Mouse (Mus musculus): ENCODE data around the gene Mars2. TPM values are rescaled to one million over a fixed set of nuclear protein-coding genes. Genes with fewer than 3 reads are reported as not detected.

Mars2 gene
- 1.3 and 1.4 TPM in 2 replicates for polyA plus RNA-seq (2015; fragmentation: Nextera tagmentation; extraction: Ambion mirVana)

- peaks cover 16% of the 10 kb centered on the region for H3K4me1 ChIP-seq (ENCODE audit: insufficient read depth, low read depth, low read length)
- peak within 1 kb of the TSS; percentile 78 for H3K27ac ChIP-seq (ENCODE audit: low read length)
Observed at GRCm38 (mm10) chr1:55236890-55237642, at the start of gene Mars2. Mars2 (plus strand) TSS chr1:55237177.

GRCm38 (mm10) chr1:55192015-55192414 lies 45.0 kb upstream of the Mars2 start:
- peak overlapping the region; percentile 42; the same call in 1 of the 2 replicates for H3K4me2 ChIP-seq (replicated peaks; ENCODE audit: low read depth, low read length)
- peak overlapping the region; percentile 11; the same call in 1 of the 2 replicates for H3K27ac ChIP-seq (ENCODE audit: low read length)
- H3K9ac ChIP-seq (replicated peaks; ENCODE audit: low read depth): 0 out of 2 replicates have a peak overlapping the region, but pooled peaks have one; percentile 23
- no peaks in the 10 kb centered on the region for H3K9me3 ChIP-seq (ENCODE audit: low read length)
- H3K36me3 ChIP-seq (ENCODE audit: insufficient read depth, low read length): no peaks in the 10 kb centered on the region
- DNase-seq (ENCODE audit: low spot score) (peak; percentile 71), ATAC-seq (peak; percentile 74)
- TF ChIP-seq CTCF (IDR thresholded peaks at IDR 0.05) (no peak), EP300 (IDR thresholded peaks at IDR 0.05) (0 out of 2 replicates have a peak, but pooled peaks have one; percentile 12)
- H3K27me3 ChIP-seq (replicated peaks; ENCODE audit: insufficient read depth, low read length): no peaks in the 10 kb centered on the region
- H3K4me3 ChIP-seq (ENCODE audit: low read depth, low read length): 0 out of 2 replicates have a peak overlapping the region, but pooled peaks have one; percentile 0
- WGBS: 11% methylated on average over 8 of the region's 8 CpGs
- peaks cover 3% of the 10 kb centered on the region; the same call in 1 of the 2 replicates for H3K4me1 ChIP-seq (ENCODE audit: insufficient read depth, low read depth, low read length)

More at GRCm38 (mm10) chr1:55236890-55237642, at the start of gene Mars2:
- DNase-seq (ENCODE audit: low spot score): peak; percentile 98
- no peaks in the 10 kb centered on the region for H3K36me3 ChIP-seq (ENCODE audit: insufficient read depth, low read length)
- H3K27me3 ChIP-seq (replicated peaks; ENCODE audit: insufficient read depth, low read length): no peaks in the 10 kb centered on the region
- no peaks in the 10 kb centered on the region for H3K9me3 ChIP-seq (ENCODE audit: low read length)
- WGBS: 1% methylated on average over 72 of the region's 82 CpGs
- peak within 1 kb of the TSS; percentile 60 for H3K9ac ChIP-seq (replicated peaks; ENCODE audit: low read depth)
- peak; percentile 99 for ATAC-seq
- H3K4me2 ChIP-seq (replicated peaks; ENCODE audit: low read depth, low read length): peak within 1 kb of the TSS; percentile 94
- peak within 1 kb of the TSS; percentile 70 for H3K4me3 ChIP-seq (ENCODE audit: low read depth, low read length)
- TF ChIP-seq EP300 (IDR thresholded peaks at IDR 0.05) (no peak), CTCF (IDR thresholded peaks at IDR 0.05) (peak; percentile 58)

GRCm38 (mm10) chr1:55192824-55193223 lies 44.2 kb upstream of the Mars2 start:
- no peak for ATAC-seq
- Histone ChIP-seq H3K27ac (ENCODE audit: low read length) (peak overlapping the region; percentile 11), H3K9ac (replicated peaks; ENCODE audit: low read depth) (no peak overlapping the region), H3K4me3 (ENCODE audit: low read depth, low read length) (no peak overlapping the region), H3K27me3 (replicated peaks; ENCODE audit: insufficient read depth, low read length) (no peaks in the 10 kb centered on the region), H3K9me3 (ENCODE audit: low read length) (no peaks in the 10 kb centered on the region), H3K4me1 (ENCODE audit: insufficient read depth, low read depth, low read length) (peaks cover 3% of the 10 kb centered on the region; the same call in 1 of the 2 replicates), H3K36me3 (ENCODE audit: insufficient read depth, low read length) (no peaks in the 10 kb centered on the region), H3K4me2 (replicated peaks; ENCODE audit: low read depth, low read length) (no peak overlapping the region)
- TF ChIP-seq EP300 (IDR thresholded peaks at IDR 0.05): no peak
- peak; percentile 72 for TF ChIP-seq CTCF (IDR thresholded peaks at IDR 0.05)
- DNase-seq (ENCODE audit: low spot score): peak; percentile 39
- WGBS: 39% methylated on average over 3 of the region's 3 CpGs

DNA sequence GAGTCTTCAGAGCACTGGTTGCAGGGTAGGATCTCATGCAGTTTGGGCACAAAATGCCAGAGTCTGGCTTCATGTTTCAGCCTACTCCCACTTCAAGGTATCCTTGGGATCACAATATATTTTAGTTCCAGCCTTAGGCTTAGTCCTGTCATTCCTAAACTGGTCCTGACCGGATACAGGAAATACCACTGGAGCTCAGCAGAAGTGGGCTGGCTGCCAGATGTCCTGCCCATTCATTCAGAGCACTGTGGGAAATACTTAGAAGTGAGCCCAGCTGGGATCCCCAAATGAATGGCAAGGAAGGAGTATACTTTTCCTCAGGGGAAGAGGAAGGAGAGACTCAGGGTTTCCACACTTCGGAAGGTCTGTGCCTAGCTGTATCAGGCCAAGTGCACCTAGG lies 43.7 kb upstream of the Mars2 start:
- Histone ChIP-seq H3K27ac (ENCODE audit: low read length) (peak overlapping the region; percentile 11; the same call in 1 of the 2 replicates), H3K36me3 (ENCODE audit: insufficient read depth, low read length) (no peaks in the 10 kb centered on the region), H3K9ac (replicated peaks; ENCODE audit: low read depth) (no peak overlapping the region), H3K9me3 (ENCODE audit: low read length) (no peaks in the 10 kb centered on the region), H3K27me3 (replicated peaks; ENCODE audit: insufficient read depth, low read length) (no peaks in the 10 kb centered on the region), H3K4me3 (ENCODE audit: low read depth, low read length) (no peak overlapping the region), H3K4me2 (replicated peaks; ENCODE audit: low read depth, low read length) (no peak overlapping the region), H3K4me1 (ENCODE audit: insufficient read depth, low read depth, low read length) (peaks cover 3% of the 10 kb centered on the region; the same call in 1 of the 2 replicates)
- TF ChIP-seq CTCF (IDR thresholded peaks at IDR 0.05): no peak
- no peak for TF ChIP-seq EP300 (IDR thresholded peaks at IDR 0.05)
- 15% methylated on average over 2 of the region's 2 CpGs for WGBS
- ATAC-seq: peak; percentile 87
- DNase-seq (ENCODE audit: low spot score): peak; percentile 79

- no peaks in the 10 kb centered on the region for H3K9me3 ChIP-seq (ENCODE audit: low read length)
- no peak overlapping the region for H3K4me2 ChIP-seq (replicated peaks; ENCODE audit: low read depth, low read length)
- peaks cover 3% of the 10 kb centered on the region; the same call in 1 of the 2 replicates for H3K4me1 ChIP-seq (ENCODE audit: insufficient read depth, low read depth, low read length)
- DNase-seq (ENCODE audit: low spot score): no peak
- no peak for TF ChIP-seq CTCF (IDR thresholded peaks at IDR 0.05)
- TF ChIP-seq EP300 (IDR thresholded peaks at IDR 0.05): no peak
- no peaks in the 10 kb centered on the region for H3K36me3 ChIP-seq (ENCODE audit: insufficient read depth, low read length)
- no peaks in the 10 kb centered on the region for H3K27me3 ChIP-seq (replicated peaks; ENCODE audit: insufficient read depth, low read length)
- H3K4me3 ChIP-seq (ENCODE audit: low read depth, low read length): no peak overlapping the region
- no peak overlapping the region for H3K27ac ChIP-seq (ENCODE audit: low read length)
- H3K9ac ChIP-seq (replicated peaks; ENCODE audit: low read depth): no peak overlapping the region
- 75% methylated on average over 18 of the region's 19 CpGs for WGBS
- ATAC-seq: no peak
Observed at GRCm38 (mm10) chr1:55194064-55194915, 42.7 kb upstream of the Mars2 start.

DNA sequence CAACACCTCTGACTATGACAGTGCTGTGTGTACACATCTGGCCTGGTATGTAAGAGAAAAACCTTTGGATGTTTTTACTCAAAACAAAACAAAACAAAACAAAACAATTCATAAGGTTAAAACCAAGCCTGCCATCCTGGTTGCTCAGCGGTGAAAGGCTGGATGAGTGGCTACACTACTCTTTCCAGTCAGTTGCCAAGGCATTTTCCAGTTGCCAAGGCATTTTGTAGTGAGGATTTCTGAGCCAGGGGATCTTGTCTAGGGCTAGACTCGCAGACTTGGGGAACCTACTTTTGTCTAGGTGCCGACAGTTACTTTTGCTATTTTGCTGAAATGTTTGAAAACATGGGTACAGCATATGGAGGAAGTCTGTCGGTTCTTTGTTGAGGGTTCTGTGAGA lies 42.0 kb upstream of the Mars2 start:
- Histone ChIP-seq H3K27ac (ENCODE audit: low read length) (no peak overlapping the region), H3K4me3 (ENCODE audit: low read depth, low read length) (no peak overlapping the region), H3K4me1 (ENCODE audit: insufficient read depth, low read depth, low read length) (peaks cover 3% of the 10 kb centered on the region; the same call in 1 of the 2 replicates), H3K36me3 (ENCODE audit: insufficient read depth, low read length) (no peaks in the 10 kb centered on the region), H3K9ac (replicated peaks; ENCODE audit: low read depth) (no peak overlapping the region), H3K27me3 (replicated peaks; ENCODE audit: insufficient read depth, low read length) (no peaks in the 10 kb centered on the region), H3K4me2 (replicated peaks; ENCODE audit: low read depth, low read length) (no peak overlapping the region), H3K9me3 (ENCODE audit: low read length) (no peaks in the 10 kb centered on the region)
- TF ChIP-seq EP300 (IDR thresholded peaks at IDR 0.05) (no peak), CTCF (IDR thresholded peaks at IDR 0.05) (no peak)
- WGBS: 75% methylated on average over 4 of the region's 4 CpGs
- ATAC-seq: no peak
- DNase-seq (ENCODE audit: low spot score): no peak
